Mouse (Mus musculus): ENCODE measurements around the gene Taf5l. TPM values are rescaled to one million over a fixed set of nuclear protein-coding genes. Genes with fewer than 3 reads are reported as not detected.

The Taf5l gene
- polyA plus RNA-seq, 1 experiment from 2014 or later: 18.0 TPM

- H3K9me3 ChIP-seq (ENCODE audit: control insufficient read depth, low read length): no peaks in the 10 kb centered on the region
- 72% methylated on average over 6 of the region's 6 CpGs for WGBS
- H3K4me1 ChIP-seq (replicated peaks; ENCODE audit: control insufficient read depth, insufficient read depth): no peaks in the 10 kb centered on the region
- no peak overlapping the region for H3K27ac ChIP-seq (replicated peaks)
- no peak overlapping the region for H3K4me3 ChIP-seq (ENCODE audit: low read depth, low read length)
- no peak overlapping the region for H3K9ac ChIP-seq (ENCODE audit: low read length)
- peaks cover 24% of the 10 kb centered on the region for H3K36me3 ChIP-seq (ENCODE audit: control insufficient read depth, insufficient read depth, low read length)
- no peak for ATAC-seq (ENCODE audit: low FRiP score, low TSS enrichment)
- H3K27me3 ChIP-seq (ENCODE audit: control insufficient read depth, insufficient read depth, low read length): no peaks in the 10 kb centered on the region
- TF ChIP-seq CTCF (IDR thresholded peaks at IDR 0.05; ENCODE audit: low read depth): no peak
- no peak for TF ChIP-seq EP300 (optimal IDR thresholded peaks at IDR 0.05)
- no peak for DNase-seq (ENCODE audit: low spot score)
- no peak overlapping the region for H3K4me2 ChIP-seq (replicated peaks; ENCODE audit: low read depth)
These were observed 13.4 kb downstream of the Taf5l start for GRCm38 (mm10) chr8:124007829-124008228.

GRCm38 (mm10) chr8:124002546-124003108 lies 18.6 kb downstream of the Taf5l start:
- Histone ChIP-seq H3K27ac (replicated peaks) (no peak overlapping the region), H3K27me3 (ENCODE audit: control insufficient read depth, insufficient read depth, low read length) (no peaks in the 10 kb centered on the region), H3K4me1 (replicated peaks; ENCODE audit: control insufficient read depth, insufficient read depth) (no peaks in the 10 kb centered on the region), H3K36me3 (ENCODE audit: control insufficient read depth, insufficient read depth, low read length) (peaks cover 13% of the 10 kb centered on the region; the same call in 1 of the 2 replicates), H3K4me3 (ENCODE audit: low read depth, low read length) (no peak overlapping the region), H3K4me2 (replicated peaks; ENCODE audit: low read depth) (no peak overlapping the region), H3K9ac (ENCODE audit: low read length) (no peak overlapping the region), H3K9me3 (ENCODE audit: control insufficient read depth, low read length) (no peaks in the 10 kb centered on the region)
- ATAC-seq (ENCODE audit: low FRiP score, low TSS enrichment) (peak; percentile 49; the same call in 1 of the 2 replicates), DNase-seq (ENCODE audit: low spot score) (no peak)
- TF ChIP-seq CTCF (IDR thresholded peaks at IDR 0.05; ENCODE audit: low read depth) (0 out of 2 replicates have a peak, but pooled peaks have one; percentile 1), EP300 (optimal IDR thresholded peaks at IDR 0.05) (no peak)
- 80% methylated on average over 10 of the region's 10 CpGs for WGBS

GRCm38 (mm10) chr8:123999568-123999967 lies 21.6 kb downstream of the Taf5l start:
- WGBS: 74% methylated on average over 2 of the region's 2 CpGs
- Histone ChIP-seq H3K36me3 (ENCODE audit: control insufficient read depth, insufficient read depth, low read length) (peaks cover 12% of the 10 kb centered on the region), H3K4me3 (ENCODE audit: low read depth, low read length) (no peak overlapping the region), H3K9me3 (ENCODE audit: control insufficient read depth, low read length) (no peaks in the 10 kb centered on the region), H3K4me2 (replicated peaks; ENCODE audit: low read depth) (no peak overlapping the region), H3K27ac (replicated peaks) (0 out of 2 replicates have a peak overlapping the region, but pooled peaks have one; percentile 30), H3K27me3 (ENCODE audit: control insufficient read depth, insufficient read depth, low read length) (no peaks in the 10 kb centered on the region), H3K4me1 (replicated peaks; ENCODE audit: control insufficient read depth, insufficient read depth) (no peaks in the 10 kb centered on the region), H3K9ac (ENCODE audit: low read length) (no peak overlapping the region)
- DNase-seq (ENCODE audit: low spot score) (no peak), ATAC-seq (ENCODE audit: low FRiP score, low TSS enrichment) (no peak)
- TF ChIP-seq EP300 (optimal IDR thresholded peaks at IDR 0.05) (no peak), CTCF (IDR thresholded peaks at IDR 0.05; ENCODE audit: low read depth) (no peak)

- peak; percentile 86 for ATAC-seq (ENCODE audit: low FRiP score, low TSS enrichment)
- Histone ChIP-seq H3K4me2 (replicated peaks; ENCODE audit: low read depth) (no peak overlapping the region), H3K27ac (replicated peaks) (peak overlapping the region; percentile 79), H3K4me1 (replicated peaks; ENCODE audit: control insufficient read depth, insufficient read depth) (peaks cover 4% of the 10 kb centered on the region; the same call in 1 of the 2 replicates), H3K4me3 (ENCODE audit: low read depth, low read length) (no peak overlapping the region), H3K36me3 (ENCODE audit: control insufficient read depth, insufficient read depth, low read length) (peaks cover 5% of the 10 kb centered on the region), H3K27me3 (ENCODE audit: control insufficient read depth, insufficient read depth, low read length) (no peaks in the 10 kb centered on the region), H3K9ac (ENCODE audit: low read length) (no peak overlapping the region), H3K9me3 (ENCODE audit: control insufficient read depth, low read length) (no peaks in the 10 kb centered on the region)
- peak; percentile 52 for DNase-seq (ENCODE audit: low spot score)
- TF ChIP-seq EP300 (optimal IDR thresholded peaks at IDR 0.05) (peak; percentile 95), CTCF (IDR thresholded peaks at IDR 0.05; ENCODE audit: low read depth) (no peak)
- WGBS: 58% methylated on average over 3 of the region's 3 CpGs
These were observed 27.2 kb downstream of the Taf5l start for GRCm38 (mm10) chr8:123993997-123994396.

GRCm38 (mm10) chr8:123993597-123993996 lies 27.6 kb downstream of the Taf5l start:
- ATAC-seq (ENCODE audit: low FRiP score, low TSS enrichment) (peak; percentile 47; the same call in 1 of the 2 replicates), DNase-seq (ENCODE audit: low spot score) (peak; percentile 36)
- no peak overlapping the region for H3K4me2 ChIP-seq (replicated peaks; ENCODE audit: low read depth)
- TF ChIP-seq EP300 (optimal IDR thresholded peaks at IDR 0.05) (no peak), CTCF (IDR thresholded peaks at IDR 0.05; ENCODE audit: low read depth) (no peak)
- no peaks in the 10 kb centered on the region for H3K27me3 ChIP-seq (ENCODE audit: control insufficient read depth, insufficient read depth, low read length)
- H3K9ac ChIP-seq (ENCODE audit: low read length): no peak overlapping the region
- H3K9me3 ChIP-seq (ENCODE audit: control insufficient read depth, low read length): no peaks in the 10 kb centered on the region
- 54% methylated on average over 5 of the region's 5 CpGs for WGBS
- H3K36me3 ChIP-seq (ENCODE audit: control insufficient read depth, insufficient read depth, low read length): peaks cover 5% of the 10 kb centered on the region
- H3K4me1 ChIP-seq (replicated peaks; ENCODE audit: control insufficient read depth, insufficient read depth): peaks cover 4% of the 10 kb centered on the region; the same call in 1 of the 2 replicates
- H3K4me3 ChIP-seq (ENCODE audit: low read depth, low read length): no peak overlapping the region
- peak overlapping the region; percentile 79 for H3K27ac ChIP-seq (replicated peaks)

GRCm38 (mm10) chr8:123992587-123992986 lies 28.6 kb downstream of the Taf5l start:
- no peak overlapping the region for H3K4me3 ChIP-seq (ENCODE audit: low read depth, low read length)
- peaks cover 5% of the 10 kb centered on the region for H3K36me3 ChIP-seq (ENCODE audit: control insufficient read depth, insufficient read depth, low read length)
- no peak overlapping the region for H3K27ac ChIP-seq (replicated peaks)
- H3K4me1 ChIP-seq (replicated peaks; ENCODE audit: control insufficient read depth, insufficient read depth): peaks cover 4% of the 10 kb centered on the region; the same call in 1 of the 2 replicates
- no peaks in the 10 kb centered on the region for H3K27me3 ChIP-seq (ENCODE audit: control insufficient read depth, insufficient read depth, low read length)
- H3K9ac ChIP-seq (ENCODE audit: low read length): no peak overlapping the region
- H3K9me3 ChIP-seq (ENCODE audit: control insufficient read depth, low read length): no peaks in the 10 kb centered on the region
- TF ChIP-seq CTCF (IDR thresholded peaks at IDR 0.05; ENCODE audit: low read depth) (peak; percentile 76), EP300 (optimal IDR thresholded peaks at IDR 0.05) (no peak)
- WGBS: 69% methylated on average over 8 of the region's 8 CpGs
- DNase-seq (ENCODE audit: low spot score) (peak; percentile 64), ATAC-seq (ENCODE audit: low FRiP score, low TSS enrichment) (peak; percentile 20; the same call in 1 of the 2 replicates)
- H3K4me2 ChIP-seq (replicated peaks; ENCODE audit: low read depth): no peak overlapping the region
